Mouse (Mus musculus) R1 (cell line): ENCODE measurements at regions not wholly inside any gene's neighbourhood (a gene's known extent, or its start where the extent isn't known, plus 50 kb on each side); places are given as distances from the start of the nearest gene placed in this dataset.

ENCODE experiments used
- DNase-seq: peaks from one replicate; pipeline ENCODE4 v3.0.0-alpha.2; 2018; ENCODE audit warnings: low read depth, low spot score

DNA sequence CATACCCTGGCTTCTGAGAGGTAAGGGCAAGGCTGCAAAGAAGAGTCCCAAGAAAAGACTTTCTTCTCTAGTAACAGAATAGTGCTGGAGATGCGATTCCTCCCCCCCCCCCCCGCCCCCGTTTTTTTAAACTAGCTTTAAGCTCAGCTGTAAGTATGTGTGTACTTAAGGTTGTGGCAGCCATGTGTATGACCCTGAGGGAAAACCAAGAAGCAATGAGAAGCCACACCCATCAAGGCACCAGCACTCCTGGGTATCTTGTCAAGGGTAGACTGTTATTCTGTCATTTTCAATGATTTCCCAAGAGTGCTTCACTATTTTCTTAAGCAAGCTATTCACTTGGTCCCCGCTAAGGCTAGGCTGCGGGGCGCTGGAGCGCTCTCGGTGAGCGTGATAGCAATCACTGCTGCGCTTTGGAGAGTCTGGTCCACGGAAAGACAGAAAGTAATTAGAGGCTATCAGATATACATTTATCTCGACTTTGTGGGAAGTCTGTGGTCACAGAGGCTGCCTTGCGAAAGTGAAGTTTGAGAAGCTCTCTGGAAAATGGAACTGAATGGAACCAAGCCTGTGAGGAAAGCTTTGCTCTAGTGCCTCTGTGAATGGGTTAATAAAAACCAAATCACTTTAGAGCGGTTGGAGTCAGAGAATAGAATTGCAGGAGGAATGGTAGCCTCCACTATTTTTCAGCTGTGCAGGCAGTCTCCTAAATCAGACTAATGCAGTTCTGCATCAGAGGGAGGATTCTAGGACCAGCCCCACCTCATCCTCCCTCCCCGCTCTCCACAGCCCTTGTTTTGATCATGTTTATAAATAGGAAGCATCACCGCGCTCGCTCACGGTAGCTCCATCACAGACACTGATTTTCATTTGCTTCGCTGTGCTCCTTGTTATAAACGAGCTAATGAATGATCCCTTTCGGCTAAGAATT is 114.8 kb upstream of the Bmp2 start:
- DNase-seq = no peak

DNA sequence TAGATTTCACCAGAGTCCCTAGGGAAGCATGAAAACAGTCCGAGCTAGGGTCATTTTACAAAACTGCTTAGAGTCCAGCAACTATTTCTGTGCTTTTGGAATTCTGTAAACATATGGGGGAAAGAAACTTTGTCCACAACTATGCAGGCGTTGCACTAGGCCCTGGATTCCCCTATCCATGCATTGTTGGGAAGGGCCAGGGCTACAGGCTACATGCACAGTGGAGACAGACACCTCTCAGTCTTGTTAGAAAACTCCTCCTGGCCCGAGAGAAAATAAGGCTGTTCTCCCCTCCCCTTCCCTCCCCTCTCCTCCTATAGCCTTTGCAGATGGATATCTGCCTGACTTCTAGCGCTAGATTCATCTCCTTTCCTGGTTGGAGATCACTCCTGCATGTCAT is 113.9 kb upstream of the Bmp2 start:
- DNase-seq = no peak

DNA sequence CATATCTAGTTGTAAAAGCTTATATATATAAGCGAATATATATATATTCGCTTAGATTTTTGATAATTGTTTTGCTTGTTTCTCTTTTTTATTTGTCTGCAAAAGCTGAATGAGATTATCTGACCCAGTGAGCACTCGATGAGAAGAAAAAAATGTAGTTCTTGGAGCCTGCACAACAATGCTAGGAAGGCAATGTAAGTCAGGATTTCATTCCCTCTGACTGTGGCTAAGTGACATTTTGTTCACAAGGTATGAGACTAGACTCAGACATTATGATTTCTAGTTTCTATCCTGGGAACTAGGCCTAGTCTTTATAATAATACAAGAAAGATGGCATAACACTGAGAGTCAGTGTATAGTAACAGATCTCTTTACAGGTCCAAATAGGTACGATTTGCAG is 108.9 kb upstream of the Bmp2 start:
- no peak for DNase-seq

DNA sequence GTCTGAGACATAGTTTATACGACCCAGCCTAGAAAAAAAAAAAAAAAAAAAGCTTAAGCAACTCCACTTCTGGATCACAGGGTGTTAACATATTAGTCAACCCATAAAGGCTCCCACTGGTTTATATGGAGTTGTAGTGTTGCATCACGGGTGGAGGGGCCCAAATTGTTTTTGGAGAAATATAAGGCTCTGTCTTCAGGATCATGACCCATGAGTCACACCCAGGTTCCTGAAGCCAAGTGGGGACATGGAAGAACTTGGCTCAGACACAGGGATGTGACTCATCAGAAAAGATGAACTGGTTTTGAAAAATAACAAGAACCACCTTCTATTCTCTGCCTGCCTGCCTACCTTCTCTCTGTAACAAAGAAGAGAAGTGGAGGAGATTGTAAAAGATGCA is 108.5 kb upstream of the Bmp2 start:
- DNase-seq = no peak

DNA sequence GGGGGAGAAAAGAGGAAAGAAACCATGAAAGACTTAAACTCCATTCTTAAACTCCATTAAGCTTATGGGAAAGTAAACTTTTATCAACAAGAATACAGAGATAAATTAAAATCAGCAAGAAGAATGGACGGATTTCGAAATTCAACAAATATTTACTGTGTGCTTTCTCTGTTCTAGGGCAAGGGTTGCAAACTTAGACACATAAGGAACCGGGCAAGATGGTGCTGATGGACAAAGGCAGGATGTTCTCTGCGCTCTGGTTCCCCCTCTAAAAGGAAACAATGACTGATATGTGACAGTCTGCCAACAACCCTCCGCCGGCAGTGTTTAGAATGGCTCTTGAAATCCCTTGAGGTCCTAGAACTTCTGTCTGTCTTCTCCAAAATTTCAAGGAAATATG is 99.0 kb upstream of the Bmp2 start:
- DNase-seq = no peak

DNA sequence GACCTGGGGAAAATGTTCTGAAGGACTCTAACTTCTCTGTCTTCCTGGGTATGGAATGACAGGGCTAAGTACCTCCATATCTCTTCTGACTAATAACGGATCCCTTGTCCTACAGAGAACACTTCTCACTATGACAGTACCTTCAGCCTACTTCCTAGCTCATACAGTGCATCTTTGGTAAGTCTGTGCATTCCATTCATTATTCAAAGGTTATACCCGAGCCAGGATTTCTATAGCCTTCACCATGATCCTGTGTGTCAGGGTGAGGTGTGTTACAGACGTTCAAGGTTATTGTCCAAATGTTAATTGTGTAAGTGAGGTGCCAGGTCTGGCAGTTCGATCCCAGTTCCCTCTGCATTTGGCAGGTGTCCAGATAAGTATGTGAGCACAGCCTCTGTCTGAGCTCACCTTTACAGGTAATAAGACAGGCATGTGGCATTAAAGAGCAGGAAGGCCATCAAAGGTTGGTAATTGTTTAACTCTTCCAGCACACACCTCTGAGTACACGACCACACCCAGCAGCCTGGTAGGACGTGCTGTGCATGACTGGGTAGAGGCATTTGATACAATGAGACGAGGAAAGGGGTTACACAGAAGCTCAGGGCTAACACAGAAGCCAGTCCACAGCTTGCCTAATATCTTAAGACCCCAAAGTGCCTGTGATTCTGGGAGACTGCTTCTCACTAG is 96.3 kb upstream of the Bmp2 start:
- DNase-seq = no peak

DNA sequence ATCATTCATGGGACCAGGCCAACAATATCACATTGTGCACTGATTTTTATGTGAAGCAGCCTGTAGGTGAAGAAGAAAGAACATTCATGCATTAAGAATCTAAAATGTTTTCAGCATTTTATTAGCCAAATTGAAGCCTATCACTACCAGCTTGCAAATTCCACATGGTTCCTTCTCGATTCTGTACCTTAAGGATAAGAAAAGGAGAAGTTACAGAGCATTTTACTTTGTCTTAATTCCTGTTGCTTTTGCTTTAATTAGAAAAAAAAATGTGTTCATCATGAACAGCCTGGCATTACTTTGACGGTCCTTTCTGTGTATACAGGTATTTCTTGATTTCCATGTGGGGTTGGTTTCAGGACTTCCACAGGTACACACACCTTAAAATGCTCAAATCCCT is 95.2 kb upstream of the Bmp2 start:
- no peak for DNase-seq

DNA sequence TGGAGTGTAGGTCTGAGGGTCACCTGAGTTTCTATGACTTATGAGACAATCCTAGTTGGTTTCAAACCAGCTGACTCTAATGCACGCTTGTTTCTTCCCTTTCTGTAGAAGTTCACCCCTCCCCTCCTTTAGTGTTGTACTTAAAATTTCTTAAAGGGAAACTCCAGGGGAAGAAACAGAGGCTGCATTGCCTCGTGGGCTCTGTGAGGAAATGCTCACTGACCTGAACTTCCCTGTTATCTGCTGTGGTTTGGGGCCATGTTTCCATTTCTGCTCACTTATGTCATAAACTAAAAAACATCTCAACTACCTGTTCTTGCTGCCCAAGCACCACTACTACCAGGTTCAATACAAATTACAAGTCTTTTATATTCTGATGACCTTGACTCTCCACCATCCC is 93.2 kb upstream of the Bmp2 start:
- DNase-seq = no peak

DNA sequence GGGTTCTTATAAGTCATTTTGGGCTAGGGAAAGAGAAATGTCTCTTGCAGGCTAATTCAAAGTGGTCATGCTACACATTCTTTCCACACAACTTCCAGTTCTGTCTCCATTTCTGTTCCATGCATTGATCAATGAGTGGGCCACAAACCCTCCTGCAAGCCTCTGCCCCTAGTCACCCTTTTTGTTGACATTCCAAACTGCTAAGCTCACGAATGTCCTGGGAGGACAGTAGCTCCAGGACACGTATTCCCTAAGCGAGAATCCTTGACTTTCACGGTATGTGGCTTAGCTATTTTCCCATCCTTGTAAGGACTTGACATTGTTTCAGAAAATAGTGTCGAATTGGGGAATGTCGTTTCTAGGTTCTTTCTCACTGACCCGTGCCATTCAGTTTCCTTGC is 91.1 kb upstream of the Bmp2 start:
- DNase-seq = no peak

DNA sequence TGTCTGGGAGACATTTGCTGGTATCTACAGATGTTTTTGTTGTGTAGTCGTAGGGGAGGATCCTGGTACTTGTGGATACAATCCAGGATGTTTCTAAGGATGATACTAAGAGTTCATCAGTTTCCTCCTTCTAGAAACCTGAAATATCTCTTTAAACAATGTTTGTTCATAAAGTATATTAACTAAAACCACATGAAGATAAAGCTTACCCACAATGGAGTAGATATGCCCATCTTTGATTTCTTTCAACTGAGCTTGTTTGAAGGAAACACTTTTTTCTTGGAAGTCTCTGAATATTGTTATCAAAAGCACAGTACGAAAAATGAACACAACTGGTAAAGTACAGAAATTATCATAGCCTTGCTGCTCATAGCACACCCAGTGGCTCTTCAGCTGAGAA is 89.6 kb upstream of the Bmp2 start:
- no peak for DNase-seq

DNA sequence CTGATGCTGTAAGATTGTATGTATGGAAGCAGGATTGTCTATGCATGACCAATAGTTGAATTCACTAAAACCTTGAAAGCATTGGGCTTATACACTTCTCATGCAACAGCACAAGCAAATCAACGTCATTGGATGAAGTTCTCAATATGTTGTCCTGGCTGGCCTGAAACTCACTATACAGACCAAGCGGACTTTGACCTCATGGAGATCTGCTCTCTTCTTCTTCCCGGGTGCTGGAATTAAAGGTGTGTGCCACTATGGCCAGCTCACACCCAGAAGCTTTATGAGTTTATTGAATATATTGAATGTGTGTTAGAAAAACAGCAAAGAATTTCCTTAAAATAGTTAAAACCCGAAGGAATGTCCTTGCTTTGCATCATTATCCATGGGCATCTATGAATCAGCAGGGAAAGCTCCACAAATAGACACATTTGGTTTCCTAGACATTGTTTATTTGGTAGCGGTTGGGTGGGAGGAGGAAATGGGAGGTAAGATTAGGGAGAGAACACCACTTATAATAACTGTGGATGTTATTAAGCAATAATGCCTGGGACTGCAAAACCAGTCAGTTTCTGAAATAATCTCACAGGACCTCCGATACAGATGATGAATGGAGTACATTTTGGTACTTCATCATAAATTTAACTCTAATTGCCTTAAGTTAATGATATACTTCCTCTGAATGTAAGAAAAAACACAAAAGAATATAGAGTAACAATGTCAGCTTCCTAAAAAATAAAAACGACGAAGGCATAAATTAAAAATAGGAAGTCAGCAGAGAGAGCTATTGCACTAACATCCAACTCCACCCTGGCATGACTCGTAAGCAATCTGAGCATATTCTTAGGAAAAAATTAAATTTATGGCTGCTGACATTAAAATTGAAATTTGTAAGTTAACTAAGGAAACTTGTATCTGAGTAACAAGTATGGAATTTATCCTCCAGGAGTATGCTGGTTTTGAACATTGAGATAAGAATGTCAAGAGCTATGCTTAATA is 84.5 kb upstream of the Bmp2 start:
- DNase-seq = no peak

DNA sequence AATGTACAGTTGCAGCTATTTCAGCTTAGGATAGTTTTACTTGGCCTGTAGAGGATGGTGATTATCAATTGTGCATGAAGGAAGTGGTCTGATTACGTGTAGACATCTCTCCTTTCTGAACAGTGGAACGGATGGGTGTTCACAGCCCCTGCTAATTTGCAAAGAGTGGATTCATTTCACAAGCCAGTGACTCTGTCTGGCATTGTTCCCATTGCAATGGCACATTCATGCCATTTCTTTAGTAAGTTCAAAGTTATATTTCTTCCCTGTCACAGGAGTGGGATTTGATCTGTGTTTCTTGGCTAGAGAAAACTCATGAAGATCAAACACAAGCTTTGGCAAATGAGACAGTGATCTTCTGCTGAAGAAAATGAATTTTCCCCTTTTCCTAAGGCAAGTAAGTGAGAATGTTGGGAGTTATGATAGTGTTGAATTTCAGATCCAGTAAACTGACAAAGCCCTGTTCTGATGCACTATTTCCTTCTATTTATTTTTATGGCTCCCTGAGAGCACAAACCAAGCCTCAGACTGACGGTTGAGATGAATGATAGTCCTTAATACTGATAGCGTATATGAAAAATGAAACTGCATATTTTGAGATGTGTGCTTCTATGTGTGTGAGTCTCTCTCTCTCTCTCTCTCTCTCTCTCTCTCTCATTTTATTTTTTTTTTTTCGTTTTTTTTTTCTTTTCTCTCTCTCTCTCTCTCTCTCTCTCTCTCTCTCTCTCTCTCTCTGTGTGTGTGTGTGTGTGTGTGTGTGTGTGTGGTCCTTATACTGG is 78.8 kb upstream of the Bmp2 start:
- no peak for DNase-seq

DNA sequence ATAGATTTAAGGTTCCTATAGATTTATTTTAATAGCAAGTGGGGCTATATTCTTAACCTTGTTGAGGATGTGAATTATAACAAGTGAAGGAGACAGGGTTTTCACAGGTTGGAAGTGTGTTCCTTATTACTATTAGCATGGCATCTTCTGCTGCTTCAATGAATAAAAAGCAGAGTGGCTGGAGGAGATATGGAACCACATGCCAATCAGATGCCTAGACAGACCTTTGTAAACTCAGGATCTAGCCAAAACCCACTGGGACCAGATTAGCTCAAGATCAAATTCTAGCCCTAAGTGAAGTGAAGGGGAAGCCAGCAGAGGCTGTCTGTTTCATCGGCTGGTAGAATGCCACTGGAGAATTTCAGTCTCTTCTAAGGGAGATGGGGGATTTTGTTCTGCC is 77.8 kb upstream of the Bmp2 start:
- no peak for DNase-seq

DNA sequence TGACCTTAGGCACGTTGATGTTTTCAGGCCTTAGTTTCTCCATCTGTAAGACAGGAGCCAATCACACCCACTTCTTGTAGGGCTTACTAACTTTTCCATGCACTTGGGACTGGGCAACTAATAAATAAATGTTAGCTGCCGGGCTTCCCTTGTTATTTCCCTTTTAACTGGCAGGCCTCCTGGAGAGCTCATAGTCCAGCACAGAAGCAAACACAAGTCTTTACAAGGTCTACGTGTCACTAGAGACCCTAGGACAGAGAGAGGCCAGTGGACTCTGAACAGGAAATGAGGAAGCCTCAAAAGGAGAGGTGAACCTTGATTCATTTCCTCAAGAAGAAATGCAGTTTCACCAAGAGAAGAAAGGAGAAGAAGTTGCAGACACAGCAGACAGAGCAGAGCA is 71.1 kb upstream of the Bmp2 start:
- no peak for DNase-seq

DNA sequence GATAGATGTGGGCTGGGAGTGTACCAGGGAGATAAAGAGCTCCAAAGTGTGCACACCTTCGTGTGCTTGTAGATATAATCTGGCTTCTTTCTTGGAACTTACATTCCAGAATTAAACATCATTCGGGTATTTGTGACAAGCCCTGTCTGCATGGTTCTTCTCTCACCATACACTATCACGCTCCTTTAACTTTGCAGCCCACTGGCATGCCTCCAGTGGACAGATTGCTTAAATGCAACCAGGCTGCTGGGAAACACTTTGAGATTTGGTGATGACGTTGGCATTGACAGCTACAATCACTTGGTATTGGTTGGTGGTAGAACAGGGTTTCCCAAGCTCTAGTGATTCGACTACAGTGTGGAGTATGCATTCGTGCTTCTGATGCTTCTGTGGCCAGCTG is 70.7 kb upstream of the Bmp2 start:
- no peak for DNase-seq

DNA sequence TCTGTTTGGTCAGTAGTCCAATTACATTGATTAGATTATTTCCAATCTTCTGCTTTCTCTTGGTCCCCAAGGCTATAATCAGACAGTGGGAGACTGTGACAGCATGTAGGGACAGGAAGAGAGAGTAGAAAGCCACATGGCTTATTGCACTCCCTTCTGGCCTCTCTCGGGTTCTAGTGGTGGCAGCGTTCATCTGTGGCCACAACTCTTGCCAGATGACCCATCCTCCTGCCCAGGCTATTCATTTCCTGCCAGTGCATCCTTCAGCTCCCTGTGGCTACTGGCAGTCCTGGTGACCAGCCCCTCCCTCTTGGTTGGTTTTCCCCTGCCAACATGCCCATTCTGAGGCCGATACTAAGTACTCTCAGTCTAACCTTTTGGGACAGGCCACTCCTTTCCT is 70.2 kb upstream of the Bmp2 start:
- no peak for DNase-seq

DNA sequence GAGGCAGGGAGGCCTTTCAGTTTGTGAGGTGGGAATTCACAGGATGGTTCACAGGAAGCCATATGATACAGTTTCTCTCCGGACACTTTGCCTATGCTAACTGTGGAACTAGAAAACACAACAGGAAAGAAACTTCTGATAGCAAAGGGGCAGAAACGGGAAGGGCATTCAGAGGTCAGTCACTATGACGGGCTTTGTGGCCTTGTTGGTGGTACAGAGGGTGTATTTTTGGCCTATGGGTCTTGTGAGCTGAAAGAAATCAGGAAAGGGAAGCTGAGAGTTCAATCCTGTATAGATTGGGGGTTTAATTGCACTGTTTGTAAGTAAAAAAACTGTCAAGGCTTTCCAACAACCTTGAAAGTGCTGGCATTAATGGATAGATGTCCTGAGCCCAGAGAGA is 56.5 kb upstream of the Bmp2 start:
- no peak for DNase-seq

DNA sequence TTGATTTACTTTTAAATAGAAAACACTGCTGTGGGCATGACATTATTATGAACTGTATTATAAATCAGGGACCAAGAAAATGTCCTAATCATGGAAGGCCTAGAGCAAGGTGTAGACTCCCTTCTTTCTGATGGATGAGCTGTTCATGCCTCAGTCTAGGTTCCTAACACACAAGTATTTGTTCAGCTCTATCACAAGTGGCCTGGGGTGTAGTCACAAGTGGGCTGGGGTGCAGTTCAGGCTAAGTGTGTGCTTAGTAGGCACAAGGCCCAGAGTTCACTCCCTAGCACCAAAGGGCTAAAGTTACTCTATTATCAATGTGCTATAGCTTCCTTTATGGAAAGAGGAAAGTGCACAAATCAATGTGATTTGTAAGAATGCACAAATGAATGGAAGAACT is 55.6 kb upstream of the Bmp2 start:
- no peak for DNase-seq

DNA sequence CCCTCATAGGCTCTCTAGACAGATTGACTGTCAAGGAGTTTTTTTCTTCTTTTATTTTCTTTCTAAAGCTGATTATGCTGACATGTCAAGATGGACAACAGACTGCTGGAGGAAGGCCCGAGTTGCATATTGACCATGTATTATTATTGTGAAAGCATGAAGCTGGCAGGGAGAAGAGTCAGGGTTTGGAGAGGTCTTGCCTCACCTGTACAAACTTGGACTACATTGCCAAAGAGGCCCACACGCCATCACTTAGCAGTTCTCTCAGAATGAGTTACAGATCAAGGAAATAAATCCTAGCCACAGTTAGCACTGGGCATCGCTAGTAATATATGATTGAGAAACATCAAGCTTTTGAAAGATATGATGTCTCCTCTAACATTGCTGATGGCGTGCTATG is 54.9 kb upstream of the Bmp2 start:
- no peak for DNase-seq

DNA sequence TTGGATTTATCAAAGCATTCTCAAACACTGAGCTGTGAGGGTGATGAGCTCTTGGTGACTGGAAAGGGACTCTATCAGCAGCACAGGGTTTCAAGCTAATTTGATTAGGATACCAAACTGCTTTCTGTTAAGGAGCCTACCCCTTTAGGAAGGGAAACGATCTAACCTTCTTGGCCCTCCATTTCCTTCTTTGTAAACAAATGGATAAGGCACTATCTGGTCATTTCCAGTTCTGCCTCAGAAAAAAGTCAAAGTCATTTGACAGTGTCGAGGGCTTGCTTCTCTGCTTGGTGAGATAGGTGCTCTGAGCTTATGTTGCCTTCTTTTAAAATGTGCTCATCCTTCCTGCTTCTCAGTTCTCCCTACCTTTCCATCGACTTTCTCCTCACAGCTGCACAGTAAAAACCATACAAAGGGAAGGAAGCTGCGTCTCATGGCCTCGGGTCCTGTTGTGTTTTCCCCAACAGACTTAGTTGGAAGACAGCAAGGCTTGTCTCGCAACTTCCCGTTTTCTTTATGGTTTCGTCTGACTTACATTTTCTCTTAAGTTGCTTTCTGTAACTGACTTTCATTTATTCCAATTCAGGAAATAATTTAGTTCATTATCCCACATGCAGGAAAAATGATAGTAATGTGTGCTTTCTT is 54.3 kb upstream of the Bmp2 start:
- no peak for DNase-seq

DNA sequence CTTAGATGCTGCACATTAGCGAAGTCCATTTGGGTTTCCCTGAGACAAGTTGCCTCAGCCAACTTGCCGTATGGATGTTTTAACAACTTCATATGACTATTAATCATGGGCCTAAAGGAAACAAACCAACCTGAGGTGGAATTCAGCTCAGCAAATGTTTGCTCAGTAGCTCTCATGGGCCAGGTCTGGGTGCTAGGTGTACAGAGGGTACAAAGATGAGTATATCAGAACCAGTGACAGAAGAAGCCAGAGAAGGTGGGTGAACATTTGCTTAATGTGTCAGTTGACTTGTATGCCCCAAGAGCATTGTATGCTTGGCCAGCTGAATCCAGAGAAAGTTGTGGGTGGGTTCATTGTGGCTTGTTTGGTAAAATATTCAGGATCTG is 53.8 kb upstream of the Bmp2 start:
- no peak for DNase-seq
